Mouse (Mus musculus) embryonic facial prominence, embryonic 11.5 days (tissue): ENCODE data around the gene Cabcoco1. TPM values are rescaled to one million over a fixed set of nuclear protein-coding genes. Genes with fewer than 3 reads are reported as not detected.

Source experiments
- ATAC-seq: fragments of 200-750 bp; cut with Nextera tagmentation; replicated peaks from 2 replicates; pipeline ENCODE4 v1.8.0; 2017; ENCODE audit warnings: low read depth; ENCODE audit not compliant: insufficient number of reproducible peaks, low FRiP score, low TSS enrichment
- DNase-seq: peaks from one replicate; pipeline ENCODE4 v3.0.0-alpha.2; 2015; ENCODE audit warnings: low spot score
- H3K27ac ChIP-seq: fragments of 300-500 bp; sonication (generic); replicated peaks from 2 replicates; pipeline ENCODE4 v1.5.1; 2014; ENCODE audit warnings: mild to moderate bottlenecking, low read depth, low read length, control low read depth
- H3K27me3 ChIP-seq: fragments of 300-500 bp; sonication (generic); 2 replicates; pipeline ENCODE4 v1.6.1; 2014; ENCODE audit warnings: mild to moderate bottlenecking, low read length, moderate library complexity, mixed read lengths; ENCODE audit not compliant: control insufficient read depth, insufficient read depth
- H3K36me3 ChIP-seq: fragments of 300-500 bp; sonication (generic); replicated peaks from 2 replicates; pipeline ENCODE4 v1.6.1; 2014; ENCODE audit warnings: low read depth, mild to moderate bottlenecking, low read length, moderate library complexity, mixed read lengths; ENCODE audit not compliant: control insufficient read depth, insufficient read depth
- H3K4me1 ChIP-seq: fragments of 300-500 bp; sonication (generic); 2 replicates; pipeline ENCODE4 v1.6.1; 2014; ENCODE audit warnings: low read length, mixed read lengths; ENCODE audit not compliant: control insufficient read depth, insufficient read depth
- H3K4me2 ChIP-seq: fragments of 300-500 bp; sonication (generic); 2 replicates; pipeline ENCODE4 v1.6.1; 2014; ENCODE audit warnings: low read depth, mild to moderate bottlenecking, control low read depth, low read length, moderate library complexity
- H3K4me3 ChIP-seq: fragments of 300-500 bp; sonication (generic); 2 replicates; pipeline ENCODE4 v1.5.1; 2014; ENCODE audit warnings: low read depth, low read length, control low read depth
- H3K9ac ChIP-seq: fragments of 300-500 bp; sonication (generic); replicated peaks from 2 replicates; pipeline ENCODE4 v1.6.1; 2014; ENCODE audit warnings: mild to moderate bottlenecking, control low read depth, low read length
- H3K9me3 ChIP-seq: fragments of 300-500 bp; sonication (generic); replicated peaks from 2 replicates; pipeline ENCODE4 v1.6.1; 2016; ENCODE audit warnings: mild to moderate bottlenecking, low read length, inconsistent platforms, mixed read lengths; ENCODE audit not compliant: control insufficient read depth
- WGBS: fragments of 180-500 bp; shearing (Covaris S2); extraction: QIAGEN DNeasy Blood & Tissue Kit; methylation state at CpG from one replicate; pipeline ENCODE4 v1.1.7; 2014; 5-methylcytosine and 5-hydroxymethylcytosine counted together
- polyA plus RNA-seq: library from polyadenylated mRNA; unstranded; fragments of >200 nt; fragmentation: Nextera tagmentation; extraction: Ambion mirVana; gene quantifications from 2 replicates; pipeline ENCODE4 v1.2.1, GENCODE M21; 2014

Cabcoco1 gene
- polyA plus RNA-seq, 1 experiment from 2014 or later, result 0.32 TPM

GRCm38 (mm10) chr10:68457019-68457418 lies 84.7 kb downstream of the Cabcoco1 start:
- ATAC-seq (no peak), DNase-seq (no peak)
- Histone ChIP-seq H3K4me3 (no peak overlapping the region), H3K4me1 (no peaks in the 10 kb centered on the region), H3K9ac (no peak overlapping the region), H3K36me3 (no peaks in the 10 kb centered on the region), H3K4me2 (no peak overlapping the region), H3K27ac (no peak overlapping the region), H3K27me3 (no peaks in the 10 kb centered on the region), H3K9me3 (no peaks in the 10 kb centered on the region)
- WGBS, result 91% methylated on average over 7 of the region's 7 CpGs

- H3K4me1 ChIP-seq, result no peaks in the 10 kb centered on the region
- ATAC-seq, result no peak
- DNase-seq, result no peak
- H3K9me3 ChIP-seq, result no peaks in the 10 kb centered on the region
- H3K36me3 ChIP-seq, result no peaks in the 10 kb centered on the region
- no peak overlapping the region for H3K9ac ChIP-seq
- H3K4me3 ChIP-seq, result no peak overlapping the region
- H3K27ac ChIP-seq, result no peak overlapping the region
- no peaks in the 10 kb centered on the region for H3K27me3 ChIP-seq
- no peak overlapping the region for H3K4me2 ChIP-seq
These were observed 87.2 kb downstream of the Cabcoco1 start for GRCm38 (mm10) chr10:68454541-68454940.

GRCm38 (mm10) chr10:68446797-68447125 lies 94.9 kb downstream of the Cabcoco1 start:
- Histone ChIP-seq H3K4me2 (no peak overlapping the region), H3K9me3 (no peaks in the 10 kb centered on the region), H3K27ac (no peak overlapping the region), H3K36me3 (no peaks in the 10 kb centered on the region), H3K4me1 (no peaks in the 10 kb centered on the region), H3K9ac (no peak overlapping the region), H3K27me3 (no peaks in the 10 kb centered on the region), H3K4me3 (no peak overlapping the region)
- 36% methylated on average over 5 of the region's 5 CpGs for WGBS
- DNase-seq (no peak), ATAC-seq (no peak)

- Histone ChIP-seq H3K4me3 (no peak overlapping the region), H3K36me3 (no peaks in the 10 kb centered on the region), H3K27me3 (no peaks in the 10 kb centered on the region), H3K4me1 (no peaks in the 10 kb centered on the region), H3K4me2 (no peak overlapping the region), H3K9ac (no peak overlapping the region), H3K27ac (no peak overlapping the region), H3K9me3 (no peaks in the 10 kb centered on the region)
- 43% methylated on average over 15 of the region's 15 CpGs for WGBS
- ATAC-seq, result no peak
- DNase-seq, result no peak
These were observed 95.6 kb downstream of the Cabcoco1 start for GRCm38 (mm10) chr10:68445876-68446796.

- ATAC-seq (no peak), DNase-seq (no peak)
- Histone ChIP-seq H3K4me1 (no peaks in the 10 kb centered on the region), H3K9me3 (no peaks in the 10 kb centered on the region), H3K36me3 (no peaks in the 10 kb centered on the region), H3K9ac (no peak overlapping the region), H3K4me2 (no peak overlapping the region), H3K4me3 (no peak overlapping the region), H3K27me3 (no peaks in the 10 kb centered on the region), H3K27ac (no peak overlapping the region)
- 49% methylated on average over 8 of the region's 8 CpGs for whole genome bisulfite sequencing
These were observed 96.4 kb downstream of the Cabcoco1 start for GRCm38 (mm10) chr10:68445244-68445811.

GRCm38 (mm10) chr10:68444361-68445114 lies 97.2 kb downstream of the Cabcoco1 start:
- no peak for DNase-seq
- Histone ChIP-seq H3K4me3 (no peak overlapping the region), H3K4me2 (no peak overlapping the region), H3K4me1 (no peaks in the 10 kb centered on the region), H3K27ac (no peak overlapping the region), H3K36me3 (no peaks in the 10 kb centered on the region), H3K9ac (no peak overlapping the region), H3K9me3 (no peaks in the 10 kb centered on the region), H3K27me3 (no peaks in the 10 kb centered on the region)
- WGBS, result 87% methylated on average over 14 of the region's 14 CpGs
- ATAC-seq, result no peak

GRCm38 (mm10) chr10:68443132-68443531 lies 98.6 kb downstream of the Cabcoco1 start:
- Histone ChIP-seq H3K27me3 (no peaks in the 10 kb centered on the region), H3K36me3 (no peaks in the 10 kb centered on the region), H3K4me3 (no peak overlapping the region), H3K4me2 (no peak overlapping the region), H3K9me3 (no peaks in the 10 kb centered on the region), H3K27ac (no peak overlapping the region), H3K9ac (no peak overlapping the region), H3K4me1 (no peaks in the 10 kb centered on the region)
- ATAC-seq (no peak), DNase-seq (no peak)
- WGBS, result 13% methylated on average over 7 of the region's 7 CpGs

GRCm38 (mm10) chr10:68442713-68443112 lies 99.0 kb downstream of the Cabcoco1 start:
- no peaks in the 10 kb centered on the region for H3K9me3 ChIP-seq
- H3K4me2 ChIP-seq, result no peak overlapping the region
- H3K4me1 ChIP-seq, result no peaks in the 10 kb centered on the region
- no peak overlapping the region for H3K27ac ChIP-seq
- no peaks in the 10 kb centered on the region for H3K36me3 ChIP-seq
- no peaks in the 10 kb centered on the region for H3K27me3 ChIP-seq
- no peak for DNase-seq
- no peak overlapping the region for H3K4me3 ChIP-seq
- 18% methylated on average over 3 of the region's 3 CpGs for WGBS
- H3K9ac ChIP-seq, result no peak overlapping the region
- no peak for ATAC-seq
